Mouse (Mus musculus) embryonic facial prominence, embryonic 12.5 days (tissue): ENCODE data around the gene Dusp2. TPM values are rescaled to one million over a fixed set of nuclear protein-coding genes. Genes with fewer than 3 reads are reported as not detected.
A peak's percentile ranks its signal among the peaks of the same experiment; 100 is the strongest.

Experiments
- ATAC-seq: fragments of 200-750 bp; cut with Nextera tagmentation; 2 replicates; pipeline ENCODE4 v1.8.0; 2017; ENCODE audit not compliant: insufficient number of reproducible peaks, insufficient read depth, low FRiP score, low TSS enrichment
- H3K27ac ChIP-seq: fragments of 300-500 bp; sonication (generic); 2 replicates; pipeline ENCODE4 v1.5.1; 2016; ENCODE audit warnings: mild to moderate bottlenecking
- H3K27me3 ChIP-seq: fragments of 300-500 bp; sonication (generic); 2 replicates; pipeline ENCODE4 v1.6.1; 2016; ENCODE audit warnings: mild to moderate bottlenecking, moderate library complexity
- H3K36me3 ChIP-seq: fragments of 300-500 bp; sonication (generic); 2 replicates; pipeline ENCODE4 v1.6.1; 2016; ENCODE audit warnings: mild to moderate bottlenecking
- H3K4me1 ChIP-seq: fragments of 300-500 bp; sonication (generic); 2 replicates; pipeline ENCODE4 v1.6.1; 2016
- H3K4me2 ChIP-seq: fragments of 300-500 bp; sonication (generic); replicated peaks from 2 replicates; pipeline ENCODE4 v1.6.1; 2016; ENCODE audit warnings: mild to moderate bottlenecking, moderate library complexity
- H3K4me3 ChIP-seq: fragments of 300-500 bp; sonication (generic); 2 replicates; pipeline ENCODE4 v1.5.1; 2016; ENCODE audit warnings: mild to moderate bottlenecking
- H3K9ac ChIP-seq: fragments of 300-500 bp; sonication (generic); 2 replicates; pipeline ENCODE4 v1.6.1; 2016; ENCODE audit warnings: mild to moderate bottlenecking, moderate library complexity
- H3K9me3 ChIP-seq: fragments of 300-500 bp; sonication (generic); 2 replicates; pipeline ENCODE4 v1.6.1; 2016; ENCODE audit warnings: mild to moderate bottlenecking, moderate library complexity
- WGBS: fragments of 180-500 bp; shearing (Covaris S2); methylation state at CpG from one replicate; pipeline ENCODE4 v1.1.7; 2016; 5-methylcytosine and 5-hydroxymethylcytosine counted together
- polyA plus RNA-seq: library from polyadenylated mRNA; unstranded; fragments of >200 nt; fragmentation: Nextera tagmentation; extraction: Ambion mirVana; gene quantifications from 2 replicates; pipeline ENCODE4 v1.2.1, GENCODE M21; 2016

The Dusp2 gene
- polyA plus RNA-seq, 1 experiment from 2014 or later = 7.9 TPM

GRCm38 (mm10) chr2:127324456-127324855 lies 11.5 kb upstream of the Dusp2 start:
- WGBS = 79% methylated on average over 7 of the region's 7 CpGs
- no peaks in the 10 kb centered on the region for H3K36me3 ChIP-seq

GRCm38 (mm10) chr2:127328090-127328851 lies 7.7 kb upstream of the Dusp2 start:
- ATAC-seq = no peak
- H3K4me1 ChIP-seq = peaks cover 5% of the 10 kb centered on the region; the same call in 1 of the 2 replicates
- no peak overlapping the region for H3K4me3 ChIP-seq
- H3K9ac ChIP-seq = no peak overlapping the region
- H3K36me3 ChIP-seq = no peaks in the 10 kb centered on the region
- H3K9me3 ChIP-seq = no peaks in the 10 kb centered on the region
- WGBS = 67% methylated on average over 12 of the region's 12 CpGs
- no peak overlapping the region for H3K4me2 ChIP-seq
- H3K27ac ChIP-seq = peak overlapping the region; percentile 41; the same call in 1 of the 2 replicates
- H3K27me3 ChIP-seq = no peaks in the 10 kb centered on the region

More at GRCm38 (mm10) chr2:127324456-127324855, 11.5 kb upstream of the Dusp2 start:
- peaks cover 6% of the 10 kb centered on the region; the same call in 1 of the 2 replicates for H3K4me1 ChIP-seq
- H3K9ac ChIP-seq = no peak overlapping the region
- no peaks in the 10 kb centered on the region for H3K9me3 ChIP-seq
- ATAC-seq = no peak
- no peak overlapping the region for H3K27ac ChIP-seq
- H3K27me3 ChIP-seq = no peaks in the 10 kb centered on the region
- no peak overlapping the region for H3K4me2 ChIP-seq
- H3K4me3 ChIP-seq = no peak overlapping the region

GRCm38 (mm10) chr2:127332807-127333570 lies 3.0 kb upstream of the Dusp2 start:
- 73% methylated on average over 14 of the region's 14 CpGs for WGBS
- H3K4me1 ChIP-seq = peaks cover 5% of the 10 kb centered on the region; the same call in 1 of the 2 replicates
- H3K36me3 ChIP-seq = no peaks in the 10 kb centered on the region
- H3K4me2 ChIP-seq = no peak overlapping the region
- H3K4me3 ChIP-seq = no peak overlapping the region
- peaks cover 32% of the 10 kb centered on the region for H3K27me3 ChIP-seq
- no peak overlapping the region for H3K27ac ChIP-seq
- H3K9me3 ChIP-seq = no peaks in the 10 kb centered on the region
- H3K9ac ChIP-seq = no peak overlapping the region
- ATAC-seq = no peak

GRCm38 (mm10) chr2:127333945-127334603 lies 1.9 kb upstream of the Dusp2 start:
- Histone ChIP-seq H3K27me3 (peaks cover 32% of the 10 kb centered on the region), H3K9me3 (no peaks in the 10 kb centered on the region), H3K4me1 (peaks cover 5% of the 10 kb centered on the region; the same call in 1 of the 2 replicates), H3K36me3 (no peaks in the 10 kb centered on the region), H3K4me2 (no peak overlapping the region), H3K4me3 (no peak overlapping the region), H3K9ac (no peak overlapping the region), H3K27ac (no peak overlapping the region)
- 69% methylated on average over 5 of the region's 5 CpGs for WGBS
- no peak for ATAC-seq

GRCm38 (mm10) chr2:127335078-127335541 lies 849 bp upstream of the Dusp2 start:
- Histone ChIP-seq H3K9ac (no peak overlapping the region), H3K36me3 (no peaks in the 10 kb centered on the region), H3K4me1 (peaks cover 5% of the 10 kb centered on the region; the same call in 1 of the 2 replicates), H3K27ac (no peak overlapping the region), H3K4me2 (peak overlapping the region; percentile 94), H3K9me3 (no peaks in the 10 kb centered on the region), H3K27me3 (peaks cover 32% of the 10 kb centered on the region), H3K4me3 (no peak overlapping the region)
- 42% methylated on average over 11 of the region's 11 CpGs for WGBS
- ATAC-seq = no peak

GRCm38 (mm10) chr2:127336497-127336832 lies 506 bp downstream of the Dusp2 start:
- WGBS = 2% methylated on average over 33 of the region's 33 CpGs
- Histone ChIP-seq H3K4me2 (peak overlapping the region; percentile 94), H3K9ac (peak overlapping the region; percentile 60), H3K27me3 (peaks cover 32% of the 10 kb centered on the region), H3K9me3 (no peaks in the 10 kb centered on the region), H3K36me3 (no peaks in the 10 kb centered on the region), H3K27ac (no peak overlapping the region), H3K4me1 (peaks cover 5% of the 10 kb centered on the region; the same call in 1 of the 2 replicates), H3K4me3 (peak overlapping the region; percentile 48)
- 0 out of 2 replicates have a peak, but pooled peaks have one; percentile 1 for ATAC-seq

- 43% methylated on average over 5 of the region's 5 CpGs for WGBS
- Histone ChIP-seq H3K36me3 (no peaks in the 10 kb centered on the region), H3K27me3 (peaks cover 32% of the 10 kb centered on the region), H3K4me3 (peak overlapping the region; percentile 48), H3K9me3 (no peaks in the 10 kb centered on the region), H3K4me1 (peaks cover 5% of the 10 kb centered on the region; the same call in 1 of the 2 replicates), H3K9ac (0 out of 2 replicates have a peak overlapping the region, but pooled peaks have one; percentile 60), H3K27ac (no peak overlapping the region), H3K4me2 (peak overlapping the region; percentile 94)
- ATAC-seq = no peak
These were observed 926 bp downstream of the Dusp2 start for GRCm38 (mm10) chr2:127336885-127337284.

GRCm38 (mm10) chr2:127337531-127337930 lies 1.6 kb downstream of the Dusp2 start:
- no peak for ATAC-seq
- Histone ChIP-seq H3K4me2 (no peak overlapping the region), H3K36me3 (no peaks in the 10 kb centered on the region), H3K27ac (no peak overlapping the region), H3K9me3 (no peaks in the 10 kb centered on the region), H3K9ac (no peak overlapping the region), H3K27me3 (peaks cover 32% of the 10 kb centered on the region), H3K4me3 (no peak overlapping the region), H3K4me1 (peaks cover 5% of the 10 kb centered on the region; the same call in 1 of the 2 replicates)
- 71% methylated on average over 11 of the region's 11 CpGs for WGBS

- no peak for ATAC-seq
- H3K9me3 ChIP-seq = no peaks in the 10 kb centered on the region
- H3K4me2 ChIP-seq = no peak overlapping the region
- H3K36me3 ChIP-seq = no peaks in the 10 kb centered on the region
- H3K4me3 ChIP-seq = no peak overlapping the region
- peaks cover 5% of the 10 kb centered on the region; the same call in 1 of the 2 replicates for H3K4me1 ChIP-seq
- 52% methylated on average over 7 of the region's 7 CpGs for WGBS
- no peak overlapping the region for H3K9ac ChIP-seq
- H3K27me3 ChIP-seq = peaks cover 32% of the 10 kb centered on the region
- no peak overlapping the region for H3K27ac ChIP-seq
These were observed 2.1 kb downstream of the Dusp2 start for GRCm38 (mm10) chr2:127338012-127338411.

GRCm38 (mm10) chr2:127338416-127338815 lies 2.5 kb downstream of the Dusp2 start, which contains the start of gene Astl:
Astl (plus strand) TSS chr2:127338639.
- Histone ChIP-seq H3K9ac (no peak within 1 kb of the TSS), H3K9me3 (no peaks in the 10 kb centered on the region), H3K36me3 (no peaks in the 10 kb centered on the region), H3K4me3 (no peak within 1 kb of the TSS), H3K27me3 (peaks cover 32% of the 10 kb centered on the region), H3K27ac (no peak within 1 kb of the TSS), H3K4me1 (peaks cover 5% of the 10 kb centered on the region; the same call in 1 of the 2 replicates), H3K4me2 (no peak within 1 kb of the TSS)
- ATAC-seq = no peak
- 80% methylated on average over 4 of the region's 4 CpGs for WGBS

- no peak overlapping the region for H3K4me2 ChIP-seq
- H3K27me3 ChIP-seq = peaks cover 32% of the 10 kb centered on the region
- H3K9me3 ChIP-seq = no peaks in the 10 kb centered on the region
- no peak overlapping the region for H3K9ac ChIP-seq
- peaks cover 5% of the 10 kb centered on the region; the same call in 1 of the 2 replicates for H3K4me1 ChIP-seq
- H3K27ac ChIP-seq = no peak overlapping the region
- no peak overlapping the region for H3K4me3 ChIP-seq
- no peak for ATAC-seq
- 68% methylated on average over 4 of the region's 4 CpGs for WGBS
- no peaks in the 10 kb centered on the region for H3K36me3 ChIP-seq
These were observed 2.9 kb downstream of the Dusp2 start for GRCm38 (mm10) chr2:127338833-127339232.
